Mouse (Mus musculus) layer of hippocampus, postnatal 36 days (tissue): Measurements from ENCODE around the gene C030005K15Rik. TPM values are rescaled to one million over a fixed set of nuclear protein-coding genes. Genes with fewer than 3 reads are reported as not detected.

ENCODE experiments used
- total RNA-seq, 2 experiments: library from RNA; stranded (reverse); gene quantifications; 2 replicates each; pipeline ENCODE4 v1.2.3; 2021

C030005K15Rik gene
- total RNA-seq, 2 experiments from 2014 or later: 0.40 to 0.42 TPM

Other genes with a start within 250 kb of the C030005K15Rik start
- 10 to 100 TPM; 35.9 to 39.4 TPM for gene Dcn, start 247.1 kb downstream of the C030005K15Rik start, total RNA-seq
- gene Lum, start 161.6 kb downstream of the C030005K15Rik start, total RNA-seq: 1 to 10 TPM; 3.3 to 3.4 TPM
- under 1 TPM in 1 of 2 experiments, not detected in 1; 0.15 TPM for gene Kera, start 119.9 kb downstream of the C030005K15Rik start, total RNA-seq
- gene Epyc, start 82.7 kb downstream of the C030005K15Rik start, total RNA-seq: not detected
- not detected for gene Ccer1, start 33.7 kb downstream of the C030005K15Rik start, total RNA-seq